18 mouse cellular contexts compared by ENCODE assay signal in genomic region chr3:9598061-9598460, GRCm38 (mm10). TPM values are rescaled to one million over a fixed set of nuclear protein-coding genes. Genes with fewer than 3 reads are reported as not detected.
DNase-seq lines count a peak whose midpoint lies in the region; ATAC-seq and TF ChIP-seq lines count a peak whose summit lies in the region.
"Had no signal": no experiment of that assay in that cellular context is flagged by ENCODE, and none has a peak within 500 bp of the region (broad histone marks: within the 10 kb centered on the region; RNA-seq: fewer than 3 reads in every experiment).

No protein-coding gene starts in this region.

- H3K9ac ChIP-seq in liver, embryonic 13.5 days, result no peak overlapping the region
- no peak overlapping the region for H3K9ac ChIP-seq in CH12.LX (ENCODE audit: insufficient read depth, low read depth)
- H3K9ac ChIP-seq: forebrain, embryonic 15.5 days; midbrain, embryonic 12.5 days had no signal

- no peak overlapping the region for H3K4me2 ChIP-seq in liver, embryonic 13.5 days
- no peak overlapping the region for H3K4me2 ChIP-seq in CH12.LX (ENCODE audit: insufficient read depth, low read depth, poor library complexity, severe bottlenecking)
- H3K4me2 ChIP-seq: forebrain, embryonic 15.5 days; heart, embryonic 11.5 days; midbrain, embryonic 12.5 days had no signal

- no peak for DNase-seq in liver, embryonic 13.5 days
- DNase-seq in liver, result no peak
- peak; percentile 17 for DNase-seq in CH12.LX (ENCODE audit: extremely low read depth)
- DNase-seq in cerebellum, adult 18-20 months, result no peak
- DNase-seq: cerebellum, adult 11-12 months; gastrocnemius, postnatal 10 days; kidney, adult 11 months; kidney, postnatal 36 days; left cerebral cortex, postnatal 4 days; lung, adult 18-20 months had no signal

- no peak overlapping the region for H3K27ac ChIP-seq in liver, embryonic 13.5 days
- H3K27ac ChIP-seq in CH12.LX (ENCODE audit: insufficient read depth, low read depth), result no peak overlapping the region
- no peak overlapping the region for H3K27ac ChIP-seq in bone marrow, adult 2 months (ENCODE audit: control insufficient read depth, insufficient read depth, low read depth, low read length, poor library complexity)
- H3K27ac ChIP-seq: forebrain, embryonic 15.5 days; hindbrain, embryonic 10.5 days; midbrain, embryonic 12.5 days; stomach, postnatal 0 days had no signal

- dilution Hi-C loops in CH12.LX (cut with MboI; ENCODE audit: extremely low pct_ligation_motif_present, extremely low pct_unique_long_range_greater_than_20kb, low sequenced_read_pairs), result no loop called here

- H3K4me1 ChIP-seq in liver, embryonic 13.5 days (replicated peaks), result peaks cover 34% of the 10 kb centered on the region
- peaks cover 6 to 30% of the 10 kb centered on the region in 2 experiments for H3K4me1 ChIP-seq in CH12.LX (ENCODE audit: control insufficient read depth in 1 of 2, insufficient read depth in 2 of 2)
- H3K4me1 ChIP-seq in bone marrow, adult 2 months (ENCODE audit: control insufficient read depth, insufficient read depth, low read length), result peaks cover 1% of the 10 kb centered on the region; the same call in 1 of the 2 replicates
- H3K4me1 ChIP-seq: midbrain, embryonic 12.5 days had no signal

- TF ChIP-seq EP300 in CH12.LX (IDR thresholded peaks at IDR 0.05; ENCODE audit: low read length), result no peak

- TF ChIP-seq RAD21 in CH12.LX (IDR thresholded peaks at IDR 0.05; ENCODE audit: low read depth, low read length), result peak; percentile 36

- TF ChIP-seq CTCF in CH12.LX (conservative IDR thresholded peaks at IDR 0.05 in 1 of 2, IDR thresholded peaks at IDR 0.05 in 1 of 2; ENCODE audit: low read depth in 2 of 2, low read length in 2 of 2), result peak in 1 of 2 experiments; percentile 47; a peak in 2 of 4 replicates
- peak; percentile 30; the same call in 1 of the 2 replicates for TF ChIP-seq CTCF in bone marrow, adult 2 months (IDR thresholded peaks at IDR 0.05; ENCODE audit: control insufficient read depth, insufficient read depth, low read length)

- H3K36me3 ChIP-seq in liver, embryonic 13.5 days, result no peaks in the 10 kb centered on the region
- no peaks in the 10 kb centered on the region for H3K36me3 ChIP-seq in CH12.LX (replicated peaks in 1 of 2; ENCODE audit: control insufficient read depth in 1 of 2, insufficient read depth in 1 of 2, low read length in 1 of 2)
- H3K36me3 ChIP-seq: forebrain, embryonic 15.5 days; hindbrain, embryonic 10.5 days; midbrain, embryonic 12.5 days had no signal

- no peak overlapping the region for H3K4me3 ChIP-seq in liver, embryonic 13.5 days (replicated peaks)
- no peak overlapping the region for H3K4me3 ChIP-seq in CH12.LX (replicated peaks in 1 of 3; ENCODE audit: low read depth in 2 of 3, low read length in 2 of 3, poor library complexity in 1 of 3)
- no peak overlapping the region for H3K4me3 ChIP-seq in bone marrow, adult 2 months (replicated peaks; ENCODE audit: control insufficient read depth, low read depth, low read length)
- H3K4me3 ChIP-seq: forebrain, embryonic 15.5 days; hindbrain, embryonic 10.5 days; midbrain, embryonic 12.5 days had no signal

- in situ Hi-C loops in CH12.LX (cut with MboI; ENCODE audit: low pct_ligation_motif_present, low pct_unique_long_range_greater_than_20kb, low sequenced_read_pairs), result no loop called here

- H3K9me3 ChIP-seq in liver, embryonic 13.5 days (replicated peaks), result no peaks in the 10 kb centered on the region
- no peaks in the 10 kb centered on the region for H3K9me3 ChIP-seq in CH12.LX (replicated peaks; ENCODE audit: low read length)
- H3K9me3 ChIP-seq: forebrain, embryonic 15.5 days; hindbrain, embryonic 10.5 days; midbrain, embryonic 12.5 days had no signal

- ATAC-seq in liver, embryonic 13.5 days (ENCODE audit: low read depth), result peak; percentile 52; the same call in 1 of the 2 replicates
- peak; percentile 53 for ATAC-seq in monocyte, adult 5-6 weeks (replicated peaks; ENCODE audit: insufficient number of reproducible peaks, low FRiP score, low TSS enrichment, poor library complexity, severe bottlenecking)
- no peak for ATAC-seq in activated CD4-positive, CD25-positive, alpha-beta regulatory T cell, adult 4 months
- ATAC-seq: forebrain, embryonic 15.5 days had no signal

- H3K27me3 ChIP-seq in liver, embryonic 13.5 days, result no peaks in the 10 kb centered on the region
- no peaks in the 10 kb centered on the region for H3K27me3 ChIP-seq in CH12.LX (replicated peaks)
- H3K27me3 ChIP-seq: forebrain, embryonic 15.5 days; midbrain, embryonic 12.5 days had no signal

- 72% methylated on average over 3 of the region's 3 CpGs for WGBS in liver, embryonic 13.5 days (ENCODE audit: insufficient replicate concordance)
- 54% methylated on average over 3 of the region's 3 CpGs for WGBS in bone marrow, adult 2 months

- TF ChIP-seq POLR2A in CH12.LX (IDR thresholded peaks at IDR 0.05; ENCODE audit: low read depth, low read length), result no peak
- no peak for TF ChIP-seq POLR2A in bone marrow, adult 2 months (IDR thresholded peaks at IDR 0.05; ENCODE audit: borderline replicate concordance, control insufficient read depth, low read depth, low read length)

- no peaks in the 10 kb centered on the region for H3K79me2 ChIP-seq in CH12.LX (replicated peaks; ENCODE audit: control insufficient read depth, extremely low read depth, insufficient read depth, poor library complexity, severe bottlenecking)

TF ChIP-seq in CH12.LX, 34 proteins besides CTCF, POLR2A, EP300 and RAD21:
- TF ChIP-seq MAFK (IDR thresholded peaks at IDR 0.05; ENCODE audit: insufficient replicate concordance, low read length) (no peak), SMC3 (IDR thresholded peaks at IDR 0.05; ENCODE audit: low read depth, low read length) (peak; percentile 40)
TF ChIP-seq in CH12.LX: peak in this region for 1.

RNA-seq across cellular contexts. Expression of gene Zfp704, which starts 11.8 kb away (rescaled TPM):
- 0.98 and 1.2 TPM in 2 replicates for polyA plus RNA-seq in liver, embryonic 13.5 days (2015; fragmentation: Nextera tagmentation; extraction: Ambion mirVana)
- total RNA-seq in CH12.LX (2012; rRNA removed) (not detected in 2 replicates), CH12.LX (2014; rRNA removed) (not detected in 2 replicates)
- polyA plus RNA-seq in CH12.LX (2012; ENCODE audit: insufficient read length, low read depth), result not detected in 2 replicates
- polyA plus RNA-seq in bone marrow, adult 2 months (2011; ENCODE audit: insufficient read depth, insufficient read length, low replicate concordance, missing spikeins), result 1.2 and 2.1 TPM in 2 replicates
- total RNA-seq in monocyte, adult 5-6 weeks (2017), result 0.78 to 2.9 TPM (median 2.5 TPM) in 3 replicates
- polyA plus RNA-seq in activated CD4-positive, CD25-positive, alpha-beta regulatory T cell, adult 4 months (2017; shearing (Covaris generic)), result 1 to 10 TPM in 1 of 2 experiments, under 1 TPM in 1; 0.83 to 1.0 TPM
